Mouse (Mus musculus): ENCODE measurements around the gene Fam241a. TPM values are rescaled to one million over a fixed set of nuclear protein-coding genes. Genes with fewer than 3 reads are reported as not detected.

Gene Fam241a
- total and polyA plus RNA-seq, 3 experiments = 1.6 to 12.7 (median 5.3) TPM

GRCm38 (mm10) chr3:127909941-127910340, 13.8 kb upstream of the Fam241a start:
- no peaks in the 10 kb centered on the region for H3K27me3 ChIP-seq (replicated peaks)
- H3K27ac ChIP-seq (ENCODE audit: insufficient read depth, low read depth) = no peak overlapping the region
- no peak for DNase-seq (ENCODE audit: extremely low read depth)
- H3K4me1 ChIP-seq (ENCODE audit: control insufficient read depth in 1 of 2, insufficient read depth in 2 of 2) = peaks cover 0 to 28% of the 10 kb centered on the region in 2 experiments; a peak in 2 of 4 replicates
- no peak for TF ChIP-seq USF2 (conservative IDR thresholded peaks at IDR 0.05; ENCODE audit: low read depth, low read length)
- TF ChIP-seq BHLHE40 (IDR thresholded peaks at IDR 0.05; ENCODE audit: low read depth, low read length) = peak; percentile 32; the same call in 1 of the 2 replicates
- no peak overlapping the region for H3K4me2 ChIP-seq (ENCODE audit: insufficient read depth, low read depth, poor library complexity, severe bottlenecking)
- no peak overlapping the region for H3K9ac ChIP-seq (ENCODE audit: insufficient read depth, low read depth)
- peaks cover 7% of the 10 kb centered on the region for H3K9me3 ChIP-seq (replicated peaks; ENCODE audit: low read length)
- no peaks in the 10 kb centered on the region for H3K79me2 ChIP-seq (replicated peaks; ENCODE audit: control insufficient read depth, extremely low read depth, insufficient read depth, poor library complexity, severe bottlenecking)
- in situ Hi-C loops (cut with MboI; ENCODE audit: low pct_ligation_motif_present, low pct_unique_long_range_greater_than_20kb, low sequenced_read_pairs) = no loop called here
- dilution Hi-C loops (cut with MboI; ENCODE audit: extremely low pct_ligation_motif_present, extremely low pct_unique_long_range_greater_than_20kb, low sequenced_read_pairs) = no loop called here
- H3K4me3 ChIP-seq (replicated peaks in 1 of 3; ENCODE audit: low read depth in 2 of 3, low read length in 2 of 3, poor library complexity in 1 of 3) = no peak overlapping the region
- no peaks in the 10 kb centered on the region for H3K36me3 ChIP-seq (replicated peaks in 1 of 2; ENCODE audit: control insufficient read depth in 1 of 2, insufficient read depth in 1 of 2, low read length in 1 of 2)

GRCm38 (mm10) chr3:127894981-127895779, 944 bp downstream of the Fam241a start:
- Histone ChIP-seq H3K27me3 (replicated peaks) (no peaks in the 10 kb centered on the region), H3K9ac (ENCODE audit: insufficient read depth, low read depth) (peak overlapping the region; percentile 36; the same call in 1 of the 2 replicates), H3K9me3 (replicated peaks; ENCODE audit: low read length) (no peaks in the 10 kb centered on the region), H3K27ac (ENCODE audit: insufficient read depth, low read depth) (no peak overlapping the region), H3K4me2 (ENCODE audit: insufficient read depth, low read depth, poor library complexity, severe bottlenecking) (peak overlapping the region; percentile 57; the same call in 1 of the 2 replicates), H3K36me3 (replicated peaks in 1 of 2; ENCODE audit: control insufficient read depth in 1 of 2, insufficient read depth in 1 of 2, low read length in 1 of 2) (no peaks in the 10 kb centered on the region), H3K79me2 (replicated peaks; ENCODE audit: control insufficient read depth, extremely low read depth, insufficient read depth, poor library complexity, severe bottlenecking) (no peaks in the 10 kb centered on the region), H3K4me3 (replicated peaks in 1 of 3; ENCODE audit: low read depth in 2 of 3, low read length in 2 of 3, poor library complexity in 1 of 3) (peak overlapping the region; percentile 49 to 93 (median 63)), H3K4me1 (ENCODE audit: control insufficient read depth in 1 of 2, insufficient read depth in 2 of 2) (peaks cover 16 to 46% of the 10 kb centered on the region in 2 experiments)
- no peak for DNase-seq (ENCODE audit: extremely low read depth)
- in situ Hi-C loops (cut with MboI; ENCODE audit: low pct_ligation_motif_present, low pct_unique_long_range_greater_than_20kb, low sequenced_read_pairs) (no loop called here), dilution Hi-C loops (cut with MboI; ENCODE audit: extremely low pct_ligation_motif_present, extremely low pct_unique_long_range_greater_than_20kb, low sequenced_read_pairs) (no loop called here)
- no peak for TF ChIP-seq USF1 (IDR thresholded peaks at IDR 0.05; ENCODE audit: low read depth, low read length)
- TF ChIP-seq ZNF384 (IDR thresholded peaks at IDR 0.05; ENCODE audit: low read depth, low read length) = peak; percentile 86
- no peak for TF ChIP-seq MYC (IDR thresholded peaks at IDR 0.05; ENCODE audit: low read depth, low read length)
- TF ChIP-seq MAX (IDR thresholded peaks at IDR 0.05; ENCODE audit: low read length) = no peak
- no peak for TF ChIP-seq SMC3 (IDR thresholded peaks at IDR 0.05; ENCODE audit: low read depth, low read length)
- no peak for TF ChIP-seq BHLHE40 (IDR thresholded peaks at IDR 0.05; ENCODE audit: low read depth, low read length)
- TF ChIP-seq ETS1 (conservative IDR thresholded peaks at IDR 0.05; ENCODE audit: low read depth, low read length) = no peak
- TF ChIP-seq UBTF (IDR thresholded peaks at IDR 0.05; ENCODE audit: low read depth, low read length) = no peak
- 0 out of 2 replicates have a peak, but pooled peaks have one; percentile 4 for TF ChIP-seq SIN3A (IDR thresholded peaks at IDR 0.05; ENCODE audit: low read length)
- TF ChIP-seq TCF12 (IDR thresholded peaks at IDR 0.05; ENCODE audit: low read depth, low read length) = 0 out of 2 replicates have a peak, but pooled peaks have one; percentile 7
- no peak for TF ChIP-seq MXI1 (IDR thresholded peaks at IDR 0.05; ENCODE audit: low read depth, low read length)
- TF ChIP-seq KAT2A (IDR thresholded peaks at IDR 0.05; ENCODE audit: insufficient replicate concordance, low read length) = no peak
- TF ChIP-seq ZKSCAN1 (IDR thresholded peaks at IDR 0.05; ENCODE audit: borderline replicate concordance, low read depth, low read length) = no peak
- no peak for TF ChIP-seq NRF1 (IDR thresholded peaks at IDR 0.05; ENCODE audit: low read depth, low read length)
- no peak for TF ChIP-seq CTCF (conservative IDR thresholded peaks at IDR 0.05 in 1 of 2, IDR thresholded peaks at IDR 0.05 in 1 of 2; ENCODE audit: low read depth in 2 of 2, low read length in 2 of 2)
- no peak for TF ChIP-seq RAD21 (IDR thresholded peaks at IDR 0.05; ENCODE audit: low read depth, low read length)
- TF ChIP-seq EP300 (IDR thresholded peaks at IDR 0.05; ENCODE audit: low read length) = no peak; the same call in 1 of the 2 replicates
